Mouse (Mus musculus) T-cell, adult 2 months (primary cell): ENCODE results near the gene Rbm19.

Experiments used
- DNase-seq: peaks from one replicate; pipeline ENCODE4 v3.0.0; 2022; ENCODE audit warnings: low spot score

The Rbm19 gene

DNA sequence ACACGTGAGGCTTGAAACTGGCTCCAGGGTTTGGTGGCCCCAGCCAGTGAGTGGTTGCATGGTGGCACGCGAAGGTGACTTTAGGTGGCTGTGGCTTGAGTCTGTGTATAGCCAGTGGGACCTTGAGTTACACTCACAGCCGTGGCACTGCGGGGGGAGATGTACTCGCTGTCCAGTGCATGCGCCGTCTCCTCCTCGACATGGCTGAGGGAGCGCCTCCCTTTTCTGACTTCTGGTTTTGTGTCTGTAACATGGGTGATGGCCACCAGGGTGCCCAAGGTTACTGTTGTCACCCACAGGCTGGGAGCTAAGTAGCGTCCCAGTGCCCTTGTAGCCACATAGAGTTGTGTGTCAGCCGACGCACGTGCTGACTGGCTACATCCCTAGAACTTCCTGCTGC lies 19.1 kb downstream of the Rbm19 start:
- no peak for DNase-seq

DNA sequence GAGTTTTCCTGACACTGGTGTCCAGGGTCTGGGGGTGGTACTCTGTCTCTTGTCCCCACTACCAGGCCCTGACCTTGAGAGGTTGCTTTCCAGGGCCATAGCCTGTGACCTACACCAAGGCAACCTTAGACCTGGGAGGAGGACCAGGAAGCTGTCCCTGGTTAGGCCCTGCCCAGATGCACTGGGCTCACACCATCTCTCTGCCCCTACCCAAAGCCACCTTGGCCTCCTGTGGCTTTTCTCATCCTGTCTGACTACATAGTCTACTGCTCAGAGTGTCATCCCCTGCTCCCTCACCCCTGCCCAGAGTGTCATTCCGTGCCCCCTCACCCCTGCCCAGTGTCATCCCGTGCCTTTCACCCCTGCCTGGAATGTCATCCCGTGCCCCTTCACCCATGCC lies 19.6 kb downstream of the Rbm19 start:
- DNase-seq: no peak

DNA sequence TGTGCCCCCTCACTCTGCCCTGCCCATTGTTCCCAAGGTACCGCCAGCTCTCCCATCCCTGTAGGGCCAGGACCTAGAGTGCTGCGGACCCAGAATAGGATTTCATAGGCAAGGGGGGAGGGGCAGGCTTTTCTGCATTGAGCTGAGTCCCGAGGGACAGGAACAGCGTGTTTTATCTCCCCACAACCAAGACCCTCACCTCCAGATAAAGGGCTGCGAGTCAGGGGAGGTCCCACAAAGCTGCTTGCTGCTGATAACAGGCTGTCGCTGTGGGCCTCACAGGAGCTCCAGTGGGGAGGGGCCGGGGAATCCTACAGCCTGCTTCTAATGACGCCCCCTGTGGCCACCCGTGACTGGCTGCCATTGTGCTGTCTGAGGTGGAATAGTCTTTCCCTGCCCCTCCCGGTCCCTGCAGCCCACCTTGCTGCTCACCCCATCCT lies 20.0 kb downstream of the Rbm19 start:
- no peak for DNase-seq

DNA sequence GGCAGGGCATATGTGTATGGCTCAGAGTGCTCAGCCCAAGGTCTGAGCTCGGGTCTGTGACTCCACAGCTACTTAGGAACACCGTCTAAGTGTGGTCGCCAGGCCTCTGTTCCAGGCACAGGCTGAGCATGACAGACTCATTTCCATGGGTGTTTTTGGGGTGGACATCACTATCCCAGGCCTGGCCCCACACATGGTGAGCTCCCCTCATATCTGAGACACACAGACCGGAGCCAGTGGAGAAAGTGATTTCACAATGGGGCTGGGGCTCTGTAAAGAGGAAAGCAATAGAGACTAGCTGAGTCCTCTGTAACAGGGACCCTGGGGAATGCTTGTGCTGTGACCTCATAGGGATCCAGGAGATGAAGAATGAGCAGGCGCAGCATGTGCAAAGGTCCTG lies 20.8 kb downstream of the Rbm19 start:
- no peak for DNase-seq

DNA sequence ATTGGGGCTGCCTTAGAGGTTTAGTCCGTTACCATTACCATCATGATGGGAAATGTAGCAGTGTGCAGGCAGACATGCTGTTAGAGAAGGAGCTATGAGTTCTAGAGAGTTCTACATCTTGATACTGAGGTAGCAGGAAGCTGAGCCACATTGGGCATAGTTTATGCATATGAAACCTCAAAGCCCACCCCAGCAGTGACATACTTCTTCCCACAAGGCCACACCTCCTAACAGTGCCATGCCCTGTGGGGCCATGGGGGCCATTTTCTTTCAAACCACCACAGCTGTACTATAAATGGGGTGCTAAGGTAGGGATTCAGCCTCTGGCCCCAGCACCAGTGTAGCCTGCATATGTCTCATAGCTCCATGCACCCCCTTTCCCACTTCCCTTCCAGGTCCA lies 21.6 kb downstream of the Rbm19 start:
- DNase-seq: no peak

DNA sequence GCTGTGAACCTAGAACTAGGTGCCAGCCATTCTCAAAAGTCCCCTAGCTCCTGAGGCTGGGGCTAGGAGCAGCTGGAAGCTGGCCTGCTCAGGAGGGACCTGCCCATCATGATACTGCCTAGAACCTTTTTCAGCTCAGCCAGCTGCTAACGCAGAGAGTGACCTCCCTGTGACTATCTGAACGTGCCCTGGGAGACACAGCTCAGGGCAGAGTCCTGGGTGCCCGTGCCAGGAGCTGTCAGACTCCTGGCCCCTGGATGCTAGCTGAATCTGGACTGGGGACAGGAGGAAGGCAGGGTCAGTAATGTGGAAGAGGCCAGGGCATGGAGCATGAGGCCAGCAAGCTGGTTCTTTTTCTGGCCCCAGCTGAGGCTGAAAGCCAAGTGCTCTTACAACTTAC lies 22.1 kb downstream of the Rbm19 start:
- no peak for DNase-seq

DNA sequence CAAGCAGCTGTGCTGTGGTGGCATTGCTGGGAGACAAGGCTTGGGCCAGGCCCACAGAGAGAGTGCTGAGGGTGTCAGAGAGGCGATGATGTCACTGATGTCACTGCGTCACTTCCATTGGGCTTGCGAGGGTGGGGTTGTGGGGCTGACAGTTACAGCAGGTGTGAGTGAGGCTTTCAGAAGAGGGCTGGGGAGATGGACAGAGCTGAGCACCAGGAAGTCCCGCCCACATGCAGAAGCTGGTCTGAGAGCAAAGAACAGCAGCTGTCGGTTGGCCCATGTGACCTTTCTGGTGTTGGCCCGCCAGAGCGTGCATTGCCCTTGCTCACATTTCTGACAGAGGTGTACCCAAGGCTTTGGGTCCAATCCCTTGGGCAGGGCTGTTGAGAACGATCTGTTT lies 23.0 kb downstream of the Rbm19 start:
- DNase-seq: no peak

DNA sequence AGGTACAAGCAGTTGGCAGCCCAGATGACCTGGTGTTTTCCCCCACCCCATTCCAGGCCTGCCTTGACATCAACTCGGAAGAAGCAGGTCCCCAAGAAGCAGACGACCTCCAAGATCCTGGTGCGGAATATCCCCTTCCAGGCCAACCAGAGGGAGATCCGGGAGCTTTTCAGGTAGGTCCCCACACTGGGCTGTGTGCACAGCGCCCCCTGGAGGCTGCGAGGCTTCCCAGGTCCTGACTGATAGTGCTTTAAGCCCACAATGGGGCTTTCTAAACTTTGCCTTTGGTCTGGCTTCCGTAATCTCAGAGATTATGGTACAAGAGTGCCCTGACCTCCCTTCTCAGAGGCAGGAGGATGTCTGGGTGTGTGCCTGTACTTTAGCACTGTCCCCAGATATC lies 27.7 kb downstream of the Rbm19 start:
- peak; percentile 10 for DNase-seq

DNA sequence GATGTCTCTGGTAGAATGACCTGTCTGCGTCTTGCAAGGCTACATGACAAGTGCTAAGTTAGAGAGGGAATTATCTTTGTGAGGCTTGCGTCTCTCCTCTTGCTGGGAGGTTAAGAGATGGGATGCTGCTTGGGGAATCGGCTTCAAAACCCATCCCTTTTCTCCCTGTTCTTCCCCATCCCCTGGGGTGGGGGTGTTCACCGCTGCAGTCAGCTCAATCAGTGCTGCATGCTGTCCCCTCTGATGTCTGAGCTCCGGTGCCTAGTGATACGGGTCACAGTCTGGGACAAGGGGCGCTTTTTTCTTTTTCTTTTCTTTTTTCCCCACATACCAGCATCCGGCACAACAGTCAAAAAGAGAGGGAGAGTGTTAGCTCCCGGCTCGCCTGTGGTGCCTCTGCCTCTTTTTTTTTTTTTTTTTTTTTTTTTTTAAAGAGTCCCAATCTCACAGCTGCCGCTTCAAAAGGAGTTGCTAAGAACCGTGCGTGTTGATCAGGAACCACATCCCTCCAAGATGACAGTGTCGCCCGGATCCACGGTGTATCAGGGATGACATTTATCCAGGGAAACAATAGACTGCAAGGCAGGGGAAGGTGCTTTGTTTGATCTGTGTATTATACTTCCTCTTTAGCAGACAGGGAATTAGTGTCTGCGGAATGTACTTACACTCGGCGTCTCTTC lies 29.2 kb downstream of the Rbm19 start:
- DNase-seq: no peak

DNA sequence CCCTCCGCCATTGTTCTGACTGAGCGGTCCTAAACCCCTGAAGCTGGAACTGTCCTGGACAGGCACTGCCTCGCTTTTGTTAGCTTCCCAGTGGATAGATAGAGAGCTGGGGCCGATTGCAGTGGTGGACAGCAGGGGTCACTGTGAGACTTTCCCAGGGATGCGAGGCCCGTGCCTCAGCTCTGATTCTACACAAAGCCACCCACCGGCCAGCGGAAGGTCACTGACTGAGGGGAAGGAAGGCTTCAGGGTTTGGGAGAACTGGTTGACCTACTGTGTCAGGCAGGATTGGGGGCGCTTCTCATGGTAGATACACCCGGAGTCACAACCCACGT lies 29.8 kb downstream of the Rbm19 start:
- no peak for DNase-seq

DNA sequence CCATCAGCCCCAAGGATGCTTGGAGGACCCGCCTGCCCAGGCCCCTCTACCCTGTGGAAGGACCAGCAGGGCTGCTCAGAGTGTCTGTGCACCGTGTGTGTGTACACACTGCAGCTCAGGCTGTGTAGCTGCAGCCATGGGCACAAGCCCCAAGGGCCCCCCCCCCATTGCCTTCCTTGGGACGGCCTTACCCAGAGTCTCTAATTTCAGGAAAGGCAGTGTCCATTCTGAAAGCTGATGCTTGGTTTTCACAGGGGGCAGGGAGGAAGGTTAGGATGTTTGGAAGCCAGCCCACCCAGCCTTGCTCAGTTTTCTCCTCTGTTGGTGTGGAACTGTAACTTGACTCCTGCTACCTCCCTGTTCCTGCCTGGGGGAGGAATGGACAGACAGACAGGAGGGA lies 30.6 kb downstream of the Rbm19 start:
- DNase-seq: no peak

DNA sequence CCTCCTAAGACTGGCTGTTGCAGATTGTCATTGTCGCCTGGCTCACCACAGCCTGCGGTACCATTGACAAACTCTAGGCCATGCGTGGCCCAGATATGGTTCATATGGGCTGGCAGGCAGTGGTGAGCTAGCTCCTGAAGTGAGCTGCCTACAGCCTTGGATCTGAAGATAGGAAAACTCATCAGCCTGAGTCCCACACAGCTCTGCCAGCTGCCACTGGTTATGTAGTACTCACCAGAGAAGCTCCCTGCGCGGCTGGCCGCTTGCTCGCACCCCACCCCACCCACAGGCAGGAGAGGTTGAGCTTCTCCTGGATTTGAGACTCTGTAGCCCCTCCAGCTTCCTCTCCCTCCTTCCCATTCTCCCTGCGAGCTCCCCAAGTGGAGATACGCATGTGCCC lies 32.0 kb downstream of the Rbm19 start:
- DNase-seq: no peak

DNA sequence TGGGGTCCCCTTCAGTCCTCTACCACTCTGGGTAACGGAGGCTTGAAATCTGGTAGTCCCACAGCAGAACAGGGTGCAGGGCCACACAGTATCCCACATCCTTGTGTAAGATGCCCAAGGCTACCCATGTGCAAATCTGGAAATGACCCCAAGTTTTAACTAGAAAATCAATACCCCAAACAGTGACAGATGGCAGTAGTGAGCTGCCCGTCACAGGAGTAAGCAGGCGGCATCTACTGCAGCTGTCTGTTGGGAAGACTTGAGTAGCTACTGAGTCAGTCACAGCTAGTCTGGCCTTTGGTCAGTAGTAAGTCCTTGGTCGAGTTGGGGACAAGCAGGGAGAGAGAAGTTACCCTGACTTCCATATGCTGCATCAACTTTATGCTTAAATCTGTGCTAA lies 34.9 kb downstream of the Rbm19 start:
- no peak for DNase-seq

DNA sequence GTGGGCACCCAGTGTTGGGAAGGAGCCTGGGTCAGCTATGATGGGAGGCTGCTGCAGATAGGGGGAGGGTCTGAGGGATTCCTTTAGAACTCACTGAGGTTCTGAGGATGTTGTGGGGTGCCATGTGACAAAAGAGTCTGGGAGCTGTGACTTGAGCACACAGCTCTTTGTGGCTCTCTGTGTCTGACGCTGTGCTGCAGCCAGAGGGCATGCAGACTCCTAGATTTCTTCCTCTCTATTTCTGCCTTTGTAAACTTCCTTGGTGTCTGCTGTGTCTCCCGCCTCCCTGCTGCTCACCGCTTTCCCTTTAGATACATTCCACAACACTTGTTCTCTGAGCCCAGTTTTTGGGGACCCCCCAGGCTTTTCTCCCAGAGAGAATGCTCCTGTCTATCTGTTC lies 36.9 kb downstream of the Rbm19 start:
- DNase-seq: no peak

DNA sequence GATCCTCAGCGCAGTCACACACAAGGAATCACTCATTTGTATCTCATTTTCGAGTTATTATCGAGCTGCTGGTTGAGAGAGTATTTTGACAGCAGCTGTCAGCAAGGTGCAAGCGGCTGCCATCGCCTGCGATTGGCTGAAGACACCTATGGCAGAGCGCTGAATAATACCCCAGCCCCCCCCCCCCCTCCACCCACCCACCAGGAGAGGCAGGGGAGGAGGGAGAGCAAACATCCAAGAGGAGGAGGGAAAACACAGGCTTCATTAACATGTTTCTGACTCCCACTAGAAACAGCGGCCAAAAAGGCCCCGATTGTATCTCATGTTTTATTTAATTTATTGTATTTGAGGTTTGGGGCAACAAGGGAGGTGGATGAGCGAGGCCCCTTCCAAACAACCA lies 39.4 kb downstream of the Rbm19 start:
- DNase-seq: no peak

DNA sequence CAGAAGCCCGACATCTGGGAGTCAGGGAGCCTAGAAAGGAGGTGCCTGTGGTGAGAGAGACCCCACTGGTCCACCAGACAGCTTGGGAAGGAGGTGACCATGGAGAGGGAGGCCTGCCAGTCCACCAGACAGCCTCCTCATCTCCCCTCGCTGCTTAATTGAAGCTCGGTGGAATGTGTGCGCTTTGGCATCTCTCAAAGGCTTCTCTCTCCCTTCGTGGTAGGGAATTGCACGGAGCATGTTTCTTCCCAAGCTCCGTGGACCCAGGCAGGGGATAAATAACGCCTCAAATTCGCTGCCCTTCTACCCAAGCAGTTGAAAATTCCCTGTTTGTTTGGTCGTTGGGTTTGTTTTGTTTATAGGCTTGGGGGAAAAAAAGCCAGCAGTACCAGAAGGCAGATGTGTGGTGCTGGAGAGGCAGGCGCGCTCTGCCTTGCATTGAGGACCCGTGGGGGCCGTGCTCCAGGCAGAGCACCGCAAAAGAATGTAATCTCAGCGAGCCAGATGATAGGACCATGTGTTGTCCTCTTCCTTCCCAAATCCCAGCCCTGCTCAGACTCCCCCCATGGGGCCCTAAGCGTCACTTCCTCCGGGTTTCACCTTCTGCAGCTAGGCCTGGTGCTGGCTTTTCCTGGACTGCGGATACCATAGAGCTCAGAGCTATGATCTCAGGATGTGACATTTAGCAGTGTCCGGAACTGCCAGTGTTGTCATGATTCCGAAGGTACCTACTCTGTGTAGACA lies 40.1 kb downstream of the Rbm19 start:
- DNase-seq: no peak

DNA sequence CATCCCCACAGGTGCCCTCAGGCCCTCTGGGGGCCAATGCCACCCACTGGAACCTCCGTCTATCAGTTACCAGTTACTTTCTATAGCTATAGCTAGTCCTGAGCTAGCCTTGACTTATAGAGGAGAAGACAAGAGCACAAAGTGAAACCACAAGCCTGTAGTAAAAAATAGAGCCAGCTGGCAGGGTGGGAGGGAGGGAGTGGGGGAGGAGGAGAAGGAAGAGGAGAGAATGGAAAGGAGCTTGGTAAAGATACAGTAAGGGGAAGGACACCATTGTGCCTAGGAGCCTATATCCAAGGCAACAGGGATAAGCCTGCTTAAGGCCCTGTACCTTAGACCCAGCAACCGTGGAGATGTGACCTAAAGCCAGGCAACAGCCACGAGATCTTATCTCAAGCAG lies 40.9 kb downstream of the Rbm19 start:
- no peak for DNase-seq

DNA sequence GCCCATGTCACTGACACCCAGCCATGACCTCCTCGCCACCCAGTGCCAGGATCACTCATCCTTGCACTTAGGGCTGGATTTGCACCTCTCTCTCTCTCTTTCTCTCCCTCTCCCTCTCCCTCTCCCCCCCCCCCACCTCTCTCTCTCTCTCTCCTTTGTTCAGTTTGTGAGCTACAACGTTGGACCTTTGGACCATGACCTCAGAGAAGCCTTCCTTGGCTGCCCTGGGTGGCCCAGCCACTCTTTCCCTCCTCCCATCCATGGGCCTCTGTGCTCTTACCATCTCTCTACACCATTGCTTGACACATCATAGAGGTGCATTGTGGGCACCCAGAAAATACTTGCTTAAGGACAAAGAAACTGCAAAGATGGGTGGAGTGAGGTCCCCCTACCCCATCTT lies 42.2 kb downstream of the Rbm19 start:
- DNase-seq: no peak

DNA sequence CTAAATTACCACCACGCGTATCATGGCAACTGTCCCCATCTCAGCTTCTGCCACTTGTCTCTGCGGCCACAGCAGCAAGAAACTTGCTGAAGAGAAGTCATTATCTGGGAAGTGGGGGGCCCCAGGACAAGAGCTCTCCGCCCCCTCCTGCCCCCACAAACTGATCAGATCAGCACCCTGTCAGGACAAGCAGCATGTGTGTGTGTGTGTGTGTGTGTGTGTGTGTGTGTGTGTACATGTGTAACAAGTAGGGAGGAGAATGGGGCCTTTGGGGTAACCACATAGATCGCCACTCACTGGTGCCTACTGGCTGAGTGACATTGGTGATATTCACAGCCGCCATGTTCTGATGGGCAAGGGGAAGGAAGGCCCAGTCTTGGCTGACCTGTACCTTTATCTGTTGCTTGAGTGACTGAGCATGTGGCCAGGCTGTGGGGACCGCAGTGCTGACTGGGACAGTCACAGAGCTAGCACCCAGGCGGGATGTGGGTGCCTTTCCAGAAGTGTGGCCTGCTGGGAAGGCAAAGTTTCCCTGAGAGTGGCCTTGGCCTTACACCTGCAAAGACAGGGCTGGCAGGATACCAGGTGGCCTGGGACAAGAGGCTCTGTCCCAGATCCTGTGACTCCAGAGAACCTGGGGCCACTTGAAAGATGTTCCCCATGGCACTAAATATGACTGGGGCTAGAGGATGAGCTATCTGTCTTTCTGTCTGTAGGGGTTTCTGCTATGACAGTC lies 44.8 kb downstream of the Rbm19 start:
- DNase-seq: no peak

DNA sequence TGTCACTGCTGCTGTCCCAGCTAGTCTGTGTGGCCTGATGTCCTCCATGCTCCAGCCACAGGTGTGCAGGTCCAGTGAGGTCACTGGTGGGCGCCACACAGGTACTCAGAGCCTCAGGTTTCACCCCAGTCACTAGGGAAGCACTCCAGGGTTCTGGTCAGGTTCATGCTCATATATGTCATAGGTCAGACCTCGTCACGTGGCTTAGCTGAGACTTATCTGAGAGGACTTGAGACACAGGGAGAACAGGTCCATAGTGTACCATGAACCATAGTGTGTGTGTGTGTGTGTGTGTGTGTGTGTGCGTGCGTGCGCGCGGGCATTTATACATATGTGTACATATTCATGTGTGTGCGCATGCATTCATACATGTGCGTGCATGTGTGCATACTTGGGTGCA lies 46.4 kb downstream of the Rbm19 start:
- no peak for DNase-seq

DNA sequence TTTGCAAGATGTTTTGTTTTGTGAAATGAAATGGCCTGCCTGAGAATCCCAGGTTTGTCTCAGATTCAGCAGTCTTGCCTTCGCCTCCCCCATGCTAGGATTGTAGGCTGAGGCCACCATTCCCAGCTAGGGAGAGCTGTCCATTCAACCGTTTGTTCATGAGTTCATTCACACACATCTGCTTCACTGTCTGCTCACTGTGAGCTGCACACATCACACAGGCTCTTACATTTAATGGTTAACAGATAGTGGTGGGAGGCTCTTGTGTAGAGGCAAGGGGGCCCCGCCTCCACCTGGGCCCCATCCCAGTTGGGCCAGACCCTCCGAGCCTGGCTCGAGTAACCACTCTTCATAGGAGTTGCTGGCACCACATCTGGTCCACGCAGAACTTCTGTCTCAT lies 47.2 kb downstream of the Rbm19 start:
- no peak for DNase-seq

DNA sequence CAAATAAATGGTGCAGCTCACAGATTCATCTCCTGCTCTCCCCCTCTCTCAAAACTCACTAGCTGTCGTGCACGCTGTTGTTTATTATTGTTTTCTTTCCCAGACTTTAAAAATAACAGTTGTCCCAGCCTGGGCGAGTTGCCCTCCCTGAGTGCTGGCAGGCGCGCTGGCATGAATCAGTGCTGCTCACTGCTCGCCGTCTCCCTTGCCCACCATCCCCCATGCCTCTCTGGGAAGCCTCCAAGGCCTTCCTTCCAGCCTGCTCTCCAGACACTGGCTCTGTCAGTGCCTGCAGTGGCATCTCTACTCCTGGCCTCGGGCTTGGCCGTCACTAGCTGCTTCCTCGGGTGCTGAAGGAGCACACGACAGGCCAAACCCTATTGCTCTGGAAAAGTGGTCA lies 48.2 kb downstream of the Rbm19 start:
- no peak for DNase-seq
